Mouse (Mus musculus): ENCODE data around the gene Ecel1. TPM values are rescaled to one million over a fixed set of nuclear protein-coding genes. Genes with fewer than 3 reads are reported as not detected.

Gene Ecel1
- polyA plus RNA-seq (2012; fragmentation: generic; extraction: Trizol): 0.06 TPM

GRCm38 (mm10) chr1:87156199-87156587 lies at the start of gene Ecel1:
Gene Ecel1, minus strand, starts transcription at chr1:87156521.
- H3K4me3 ChIP-seq: no peak within 1 kb of the TSS

DNA sequence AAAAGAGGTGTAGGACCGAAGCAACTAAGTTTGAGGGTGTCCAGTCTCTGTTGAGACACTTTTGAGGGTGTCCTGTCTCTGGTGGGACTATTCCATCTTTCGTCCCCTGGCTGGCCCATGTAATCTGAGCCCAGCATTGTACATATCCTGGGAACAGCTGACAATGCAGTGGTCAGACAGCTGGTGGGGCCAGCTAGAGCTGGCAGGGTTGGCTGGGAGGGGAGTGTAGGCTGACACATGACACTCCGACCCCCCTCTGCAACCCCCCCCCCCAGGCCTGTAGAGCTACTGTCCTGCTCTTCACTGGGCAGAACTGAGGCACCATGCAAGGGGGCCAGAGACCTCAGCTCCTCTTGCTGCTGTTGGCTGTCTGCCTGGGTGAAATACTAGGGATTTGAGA lies 49.2 kb upstream of the Ecel1 start:
- Histone ChIP-seq H3K79me2 (ENCODE audit: control insufficient read depth, insufficient read depth) (peaks cover 12% of the 10 kb centered on the region), H3K4me3 (peak overlapping the region; percentile 32), H3K36me3 (ENCODE audit: control insufficient read depth, insufficient read depth) (no peaks in the 10 kb centered on the region), H3K4me2 (ENCODE audit: low read depth) (peak overlapping the region; percentile 83), H3ac (ENCODE audit: control insufficient read depth, insufficient read length) (no peak overlapping the region), H3K27me3 (ENCODE audit: control insufficient read depth, insufficient read depth, insufficient read length) (no peaks in the 10 kb centered on the region)
- TF ChIP-seq REST (IDR thresholded peaks at IDR 0.05; ENCODE audit: insufficient read depth, insufficient read length): no peak
- peak; percentile 49 for TF ChIP-seq POLR2A (IDR thresholded peaks at IDR 0.05; ENCODE audit: insufficient read length, low read depth)
- peak; percentile 99 to 100 (median 99) for TF ChIP-seq MYOG (IDR thresholded peaks at IDR 0.05; ENCODE audit: control insufficient read depth in 1 of 3, insufficient read depth in 1 of 3, insufficient read length in 2 of 3, low read depth in 2 of 3)
- peak; percentile 100 for TF ChIP-seq TCF12 (IDR thresholded peaks at IDR 0.05; ENCODE audit: insufficient read depth, poor library complexity, severe bottlenecking)
- peak; percentile 98 to 99 (median 99) for TF ChIP-seq MYOD1 (IDR thresholded peaks at IDR 0.05; ENCODE audit: control insufficient read depth in 1 of 3, insufficient read length in 2 of 3, low read depth in 2 of 3)
- TF ChIP-seq E2F4 (IDR thresholded peaks at IDR 0.05; ENCODE audit: insufficient read depth): no peak
- TF ChIP-seq TCF3 (IDR thresholded peaks at IDR 0.05; ENCODE audit: insufficient read length, low read depth): peak; percentile 99

More at GRCm38 (mm10) chr1:87156199-87156587, at the start of gene Ecel1:
- Histone ChIP-seq H3ac (ENCODE audit: control insufficient read depth, insufficient read length) (no peak within 1 kb of the TSS), H3K79me2 (ENCODE audit: control insufficient read depth, insufficient read depth) (no peaks in the 10 kb centered on the region), H3K36me3 (ENCODE audit: control insufficient read depth, insufficient read depth) (no peaks in the 10 kb centered on the region), H3K27me3 (ENCODE audit: control insufficient read depth, insufficient read depth, insufficient read length) (peaks cover 62% of the 10 kb centered on the region), H3K4me2 (ENCODE audit: low read depth) (no peak within 1 kb of the TSS)
- TF ChIP-seq SRF (IDR thresholded peaks at IDR 0.05; ENCODE audit: control insufficient read depth, insufficient read length, low read depth) (no peak), POLR2A (IDR thresholded peaks at IDR 0.05; ENCODE audit: insufficient read length, low read depth) (no peak), USF1 (IDR thresholded peaks at IDR 0.05; ENCODE audit: low read depth) (no peak), REST (IDR thresholded peaks at IDR 0.05; ENCODE audit: insufficient read depth, insufficient read length) (no peak), TCF3 (IDR thresholded peaks at IDR 0.05; ENCODE audit: insufficient read length, low read depth) (no peak), CEBPB (IDR thresholded peaks at IDR 0.05; ENCODE audit: insufficient read depth, poor library complexity, severe bottlenecking) (no peak), MAX (IDR thresholded peaks at IDR 0.05; ENCODE audit: low read depth) (no peak), E2F4 (IDR thresholded peaks at IDR 0.05; ENCODE audit: insufficient read depth) (no peak), TCF12 (IDR thresholded peaks at IDR 0.05; ENCODE audit: insufficient read depth, poor library complexity, severe bottlenecking) (no peak), MYOG (IDR thresholded peaks at IDR 0.05; ENCODE audit: control insufficient read depth in 1 of 3, insufficient read depth in 1 of 3, insufficient read length in 2 of 3, low read depth in 2 of 3) (no peak), POLR2AphosphoS2 (IDR thresholded peaks at IDR 0.05; ENCODE audit: insufficient read length, low read depth) (no peak)

GRCm38 (mm10) chr1:87205038-87205437 lies 48.7 kb upstream of the Ecel1 start:
- Histone ChIP-seq H3K36me3 (ENCODE audit: control insufficient read depth, insufficient read depth) (no peaks in the 10 kb centered on the region), H3K79me2 (ENCODE audit: control insufficient read depth, insufficient read depth) (peaks cover 12% of the 10 kb centered on the region), H3K4me3 (peak overlapping the region; percentile 32), H3K4me2 (ENCODE audit: low read depth) (peak overlapping the region; percentile 83), H3ac (ENCODE audit: control insufficient read depth, insufficient read length) (no peak overlapping the region), H3K27me3 (ENCODE audit: control insufficient read depth, insufficient read depth, insufficient read length) (no peaks in the 10 kb centered on the region)
- no peak for TF ChIP-seq MYOD1 (IDR thresholded peaks at IDR 0.05; ENCODE audit: control insufficient read depth in 1 of 3, insufficient read length in 2 of 3, low read depth in 2 of 3)
- no peak for TF ChIP-seq SRF (IDR thresholded peaks at IDR 0.05; ENCODE audit: control insufficient read depth, insufficient read length, low read depth)
- TF ChIP-seq POLR2A (IDR thresholded peaks at IDR 0.05; ENCODE audit: insufficient read length, low read depth): peak; percentile 21
- no peak for TF ChIP-seq E2F4 (IDR thresholded peaks at IDR 0.05; ENCODE audit: insufficient read depth)
- no peak for TF ChIP-seq USF1 (IDR thresholded peaks at IDR 0.05; ENCODE audit: low read depth)

- TF ChIP-seq TCF3 (IDR thresholded peaks at IDR 0.05; ENCODE audit: insufficient read length, low read depth): peak; percentile 37
- no peak for TF ChIP-seq MAX (IDR thresholded peaks at IDR 0.05; ENCODE audit: low read depth)
- peak; percentile 39 for TF ChIP-seq TCF12 (IDR thresholded peaks at IDR 0.05; ENCODE audit: insufficient read depth, poor library complexity, severe bottlenecking)
- TF ChIP-seq USF1 (IDR thresholded peaks at IDR 0.05; ENCODE audit: low read depth): peak; percentile 38
- TF ChIP-seq POLR2AphosphoS2 (IDR thresholded peaks at IDR 0.05; ENCODE audit: insufficient read length, low read depth): peak; percentile 50
- TF ChIP-seq REST (IDR thresholded peaks at IDR 0.05; ENCODE audit: insufficient read depth, insufficient read length): no peak
- peak; percentile 18 for TF ChIP-seq POLR2A (IDR thresholded peaks at IDR 0.05; ENCODE audit: insufficient read length, low read depth)
- TF ChIP-seq MYOD1 (IDR thresholded peaks at IDR 0.05; ENCODE audit: control insufficient read depth in 1 of 3, insufficient read length in 2 of 3, low read depth in 2 of 3): peak in 2 of 3 experiments; percentile 77 to 91
- peak; percentile 13 to 96 (median 78) for TF ChIP-seq MYOG (IDR thresholded peaks at IDR 0.05; ENCODE audit: control insufficient read depth in 1 of 3, insufficient read depth in 1 of 3, insufficient read length in 2 of 3, low read depth in 2 of 3)
- TF ChIP-seq E2F4 (IDR thresholded peaks at IDR 0.05; ENCODE audit: insufficient read depth): no peak
Observed at GRCm38 (mm10) chr1:87204465-87204864, 48.1 kb upstream of the Ecel1 start, which contains the start of gene Chrng. Gene Chrng, plus strand, starts transcription at chr1:87204657.

DNA sequence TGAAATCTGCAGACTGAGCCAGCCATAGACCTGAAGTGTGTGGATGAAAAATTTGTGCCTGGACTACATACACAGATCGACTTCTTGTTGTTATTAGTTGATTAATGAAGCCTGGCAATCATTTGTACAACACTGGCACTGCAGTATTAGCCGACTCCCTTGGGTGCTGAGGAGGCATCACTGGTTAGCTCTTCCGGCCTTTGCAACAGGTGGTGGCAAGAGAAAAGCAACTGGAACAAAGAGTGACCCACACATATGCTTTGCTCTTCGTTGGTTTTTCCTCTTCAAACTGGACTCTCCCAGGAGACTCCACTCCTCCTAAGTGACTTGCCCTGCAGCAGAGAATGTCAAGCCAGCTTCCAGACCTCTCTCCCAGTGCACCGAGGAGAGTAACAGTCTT lies 47.5 kb upstream of the Ecel1 start:
- no peak overlapping the region for H3K4me3 ChIP-seq
- H3K36me3 ChIP-seq (ENCODE audit: control insufficient read depth, insufficient read depth): peaks cover under 1% of the 10 kb centered on the region
- peaks cover 12% of the 10 kb centered on the region for H3K79me2 ChIP-seq (ENCODE audit: control insufficient read depth, insufficient read depth)
- H3K27me3 ChIP-seq (ENCODE audit: control insufficient read depth, insufficient read depth, insufficient read length): no peaks in the 10 kb centered on the region
- no peak overlapping the region for H3K4me2 ChIP-seq (ENCODE audit: low read depth)
- H3ac ChIP-seq (ENCODE audit: control insufficient read depth, insufficient read length): no peak overlapping the region
- TF ChIP-seq MYOG (IDR thresholded peaks at IDR 0.05; ENCODE audit: control insufficient read depth in 1 of 3, insufficient read depth in 1 of 3, insufficient read length in 2 of 3, low read depth in 2 of 3) (peak in 2 of 3 experiments; percentile 47 to 74), MYOD1 (IDR thresholded peaks at IDR 0.05; ENCODE audit: control insufficient read depth in 1 of 3, insufficient read length in 2 of 3, low read depth in 2 of 3) (peak; percentile 14 to 72 (median 65)), SRF (IDR thresholded peaks at IDR 0.05; ENCODE audit: control insufficient read depth, insufficient read length, low read depth) (no peak), TCF3 (IDR thresholded peaks at IDR 0.05; ENCODE audit: insufficient read length, low read depth) (no peak), CEBPB (IDR thresholded peaks at IDR 0.05; ENCODE audit: insufficient read depth, poor library complexity, severe bottlenecking) (no peak), TCF12 (IDR thresholded peaks at IDR 0.05; ENCODE audit: insufficient read depth, poor library complexity, severe bottlenecking) (no peak), REST (IDR thresholded peaks at IDR 0.05; ENCODE audit: insufficient read depth, insufficient read length) (no peak), E2F4 (IDR thresholded peaks at IDR 0.05; ENCODE audit: insufficient read depth) (no peak), MAX (IDR thresholded peaks at IDR 0.05; ENCODE audit: low read depth) (no peak)

More at GRCm38 (mm10) chr1:87204465-87204864, 48.1 kb upstream of the Ecel1 start, which contains the start of gene Chrng:
- Histone ChIP-seq H3K27me3 (ENCODE audit: control insufficient read depth, insufficient read depth, insufficient read length) (no peaks in the 10 kb centered on the region), H3K4me2 (ENCODE audit: low read depth) (peak within 1 kb of the TSS; percentile 83), H3K36me3 (ENCODE audit: control insufficient read depth, insufficient read depth) (no peaks in the 10 kb centered on the region), H3ac (ENCODE audit: control insufficient read depth, insufficient read length) (no peak within 1 kb of the TSS), H3K4me3 (peak within 1 kb of the TSS; percentile 32), H3K79me2 (ENCODE audit: control insufficient read depth, insufficient read depth) (peaks cover 12% of the 10 kb centered on the region)

Data from myocyte (in vitro differentiated cells).